Mouse (Mus musculus) cerebellum, adult 9-11 months (tissue): ENCODE measurements at regions not wholly inside any gene's neighbourhood (a gene's known extent, or its start where the extent isn't known, plus 50 kb on each side); places are given as distances from the start of the nearest gene placed in this dataset.

Experiments
- DNase-seq: peaks from one replicate; pipeline ENCODE4 v3.0.0; 2022

GRCm38 (mm10) chr8:8482707-8483480 lies 178.1 kb downstream of the Efnb2 start:
- DNase-seq = no peak

- DNase-seq = no peak
Measured at GRCm38 (mm10) chr8:8477456-8477855, 183.6 kb downstream of the Efnb2 start.

- DNase-seq = no peak
Measured at GRCm38 (mm10) chr8:8468552-8468951, 192.5 kb downstream of the Efnb2 start.

- no peak for DNase-seq
Measured at GRCm38 (mm10) chr8:8466526-8467244, 194.4 kb downstream of the Efnb2 start.

- DNase-seq = no peak
Measured at GRCm38 (mm10) chr8:8462455-8462854, 198.6 kb downstream of the Efnb2 start.

- no peak for DNase-seq
Measured at GRCm38 (mm10) chr8:8457536-8457935, 203.5 kb downstream of the Efnb2 start.

- DNase-seq = no peak
Measured at GRCm38 (mm10) chr8:8453944-8454343, 207.1 kb downstream of the Efnb2 start.

- no peak for DNase-seq
Measured at GRCm38 (mm10) chr8:8452226-8452625, 208.8 kb downstream of the Efnb2 start.

GRCm38 (mm10) chr8:8448911-8449310 lies 212.1 kb downstream of the Efnb2 start:
- no peak for DNase-seq

- DNase-seq = no peak
Measured at GRCm38 (mm10) chr8:8441568-8441967, 219.5 kb downstream of the Efnb2 start.

- DNase-seq = no peak
Measured at GRCm38 (mm10) chr8:8440903-8441302, 220.1 kb downstream of the Efnb2 start.

- DNase-seq = no peak
Measured at GRCm38 (mm10) chr8:8426201-8426600, 234.8 kb downstream of the Efnb2 start.

- no peak for DNase-seq
Measured at GRCm38 (mm10) chr8:8423443-8423842, 237.6 kb downstream of the Efnb2 start.

GRCm38 (mm10) chr8:8421713-8422112 lies 239.3 kb downstream of the Efnb2 start:
- no peak for DNase-seq

- no peak for DNase-seq
Measured at GRCm38 (mm10) chr8:8419360-8420330, 241.4 kb downstream of the Efnb2 start.

GRCm38 (mm10) chr8:8418929-8419328 lies 242.1 kb downstream of the Efnb2 start:
- DNase-seq = no peak

- DNase-seq = no peak
Measured at GRCm38 (mm10) chr8:8418525-8418924, 242.5 kb downstream of the Efnb2 start.

- DNase-seq = no peak
Measured at GRCm38 (mm10) chr8:8416092-8416701, 244.8 kb downstream of the Efnb2 start.

- DNase-seq = no peak
Measured at GRCm38 (mm10) chr8:8407357-8407756, 253.7 kb downstream of the Efnb2 start.

- no peak for DNase-seq
Measured at GRCm38 (mm10) chr8:8403410-8403809, 257.6 kb downstream of the Efnb2 start.

GRCm38 (mm10) chr8:8392303-8392702 lies 268.7 kb downstream of the Efnb2 start:
- no peak for DNase-seq

GRCm38 (mm10) chr8:8391321-8391720 lies 269.7 kb downstream of the Efnb2 start:
- DNase-seq = no peak

- no peak for DNase-seq
Measured at GRCm38 (mm10) chr8:8378248-8378647, 282.8 kb downstream of the Efnb2 start.
